Mouse (Mus musculus) urinary bladder, postnatal 10 days (tissue): ENCODE results near the gene Gm8947.

Experiments used
- DNase-seq: peaks from one replicate; pipeline ENCODE4 v3.0.0; 2022; ENCODE audit warnings: low spot score

Gene Gm8947

GRCm38 (mm10) chr1:151224536-151224935 lies 32.4 kb downstream of the Gm8947 start:
- DNase-seq, result no peak

GRCm38 (mm10) chr1:151227506-151227905 lies 35.3 kb downstream of the Gm8947 start:
- DNase-seq, result no peak

GRCm38 (mm10) chr1:151228320-151228989 lies 36.3 kb downstream of the Gm8947 start:
- DNase-seq, result no peak

DNA sequence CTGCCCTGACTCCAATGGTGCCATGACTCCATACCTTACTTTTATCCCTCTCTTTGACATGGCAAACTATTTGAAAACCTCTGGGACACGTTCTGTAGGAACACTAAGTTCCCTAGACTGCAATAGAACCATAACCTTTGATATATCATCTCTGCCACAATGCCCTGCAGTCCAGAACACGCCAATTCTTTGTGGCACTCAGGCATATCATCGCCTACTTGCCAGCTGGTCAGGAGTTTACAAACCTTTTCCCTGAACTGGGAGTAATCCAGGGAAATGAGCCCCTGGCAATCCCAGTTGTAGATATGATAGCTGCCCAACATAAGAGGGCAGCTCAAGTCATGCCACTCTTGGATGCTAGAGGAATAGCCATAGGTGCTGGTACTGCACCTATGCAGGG lies 40.2 kb downstream of the Gm8947 start:
- no peak for DNase-seq

DNA sequence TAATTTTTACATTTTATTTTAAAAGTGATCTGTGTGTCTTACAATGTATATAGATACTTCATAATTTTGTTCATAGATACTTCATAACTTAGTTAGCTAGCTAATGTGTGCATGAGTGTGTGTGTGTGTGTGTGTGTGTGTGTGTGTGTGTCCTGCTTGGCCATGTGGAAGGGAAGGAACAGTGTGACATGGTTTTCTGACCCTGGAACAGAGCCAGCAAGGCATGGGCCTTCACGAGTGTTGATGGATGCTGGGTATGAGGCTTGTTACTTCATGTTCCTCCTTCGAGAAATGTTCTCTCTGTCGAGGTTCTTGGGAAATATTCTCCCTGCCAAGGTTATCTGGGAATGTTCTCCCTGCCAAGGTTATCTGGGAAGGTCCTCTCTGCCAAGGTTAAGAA lies 41.6 kb downstream of the Gm8947 start:
- no peak for DNase-seq

- DNase-seq, result no peak
Observed at GRCm38 (mm10) chr1:151235574-151235973, 43.4 kb downstream of the Gm8947 start.

- no peak for DNase-seq
Observed at GRCm38 (mm10) chr1:151236141-151236930, 44.2 kb downstream of the Gm8947 start.

DNA sequence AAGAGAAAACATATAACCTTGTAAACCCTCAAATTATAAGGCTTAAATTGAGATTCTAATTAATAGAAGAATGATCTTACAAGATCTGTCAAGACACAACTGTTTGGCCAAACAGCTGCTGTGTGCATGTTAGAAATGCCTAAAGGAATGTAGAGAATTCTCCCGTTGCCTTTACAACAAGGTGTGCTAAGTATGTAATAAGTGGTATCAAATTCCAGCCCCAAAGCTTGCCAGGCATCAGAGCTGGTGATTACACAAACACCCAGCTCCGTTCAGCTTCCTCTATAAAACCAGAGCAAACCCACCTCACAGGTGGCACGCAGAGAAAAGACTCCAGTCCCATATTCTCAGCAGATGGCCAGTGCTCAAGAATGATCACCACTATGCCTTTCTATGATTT lies 45.6 kb downstream of the Gm8947 start:
- DNase-seq, result no peak

- no peak for DNase-seq
Observed at GRCm38 (mm10) chr1:151243332-151243731, 51.2 kb downstream of the Gm8947 start.
